Mouse (Mus musculus) cerebellum, adult 2 months (tissue): ENCODE data around the gene Tuba1c.

Experiments used
- CTCF ChIP-seq: fragments of 200-500 bp; IDR thresholded peaks from 2 replicates; pipeline ENCODE4 v1.5.1; 2011; ENCODE audit warnings: low read depth, mild to moderate bottlenecking, control low read depth, low read length, moderate library complexity, borderline replicate concordance; ENCODE audit not compliant: insufficient read depth
- POLR2A ChIP-seq: fragments of 200-500 bp; IDR thresholded peaks from 2 replicates; pipeline ENCODE4 v1.6.1; 2011; ENCODE audit warnings: low read length, control low read depth, borderline replicate concordance; ENCODE audit not compliant: insufficient read depth

DNA sequence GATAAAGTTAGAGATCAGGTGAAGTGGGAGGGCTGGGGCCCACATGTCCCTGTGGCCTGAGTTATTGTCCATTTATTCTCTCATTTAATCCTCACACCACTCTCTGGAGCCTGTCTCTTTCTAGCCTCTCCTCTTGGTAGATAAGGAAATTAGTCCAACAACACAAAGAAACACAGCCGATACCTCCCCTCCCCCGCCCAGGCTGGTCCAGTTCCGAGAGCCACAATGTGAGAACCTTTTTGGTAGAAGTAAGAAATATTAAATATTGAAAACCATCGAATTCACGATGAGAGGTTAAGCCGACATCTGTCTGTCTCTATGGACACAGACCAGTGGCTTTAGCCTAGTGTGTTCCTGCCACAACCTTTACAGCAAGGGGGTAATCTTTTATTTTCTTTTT, 45.0 kb upstream of the Tuba1c start:
- TF ChIP-seq POLR2A (no peak), CTCF (no peak)
